Mouse (Mus musculus) kidney, adult 2 months (tissue): ENCODE measurements around the gene Atp13a1.

ENCODE experiments used
- CTCF ChIP-seq: fragments of 200-500 bp; conservative IDR thresholded peaks from 2 replicates; pipeline ENCODE4 v1.5.1; 2011; ENCODE audit warnings: low read depth, mild to moderate bottlenecking, control low read depth, low read length, moderate library complexity, mixed read lengths; ENCODE audit not compliant: insufficient read depth, insufficient read length
- POLR2A ChIP-seq: fragments of 200-500 bp; IDR thresholded peaks from one replicate; pipeline ENCODE4 v1.6.1; 2011; ENCODE audit warnings: low read depth, low read length, control low read depth

DNA sequence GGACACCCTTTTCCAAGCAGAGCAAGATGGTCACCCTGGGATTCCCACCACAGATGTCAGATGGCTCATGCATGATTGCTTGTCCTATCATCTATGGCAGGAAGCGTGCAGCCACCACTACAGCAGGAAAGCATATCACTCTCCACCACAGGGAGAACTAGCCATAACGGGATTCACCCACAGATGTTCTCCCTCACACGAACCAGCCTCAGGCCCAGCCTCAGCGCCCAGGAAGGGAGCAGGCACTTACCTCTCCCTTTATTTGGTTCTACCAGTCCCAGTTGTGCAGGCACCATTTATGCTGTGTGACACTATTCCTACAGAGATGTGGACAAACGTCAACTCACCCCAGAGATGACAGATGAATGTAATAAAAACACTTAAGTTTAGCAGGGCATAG lies 1.9 kb upstream of the Atp13a1 start:
- TF ChIP-seq CTCF (no peak), POLR2A (no peak)
